Mouse (Mus musculus) forebrain, embryonic 10.5 days (tissue): ENCODE results near the gene Lrrn2. TPM values are rescaled to one million over a fixed set of nuclear protein-coding genes. Genes with fewer than 3 reads are reported as not detected.

Source experiments
- DNase-seq: peaks from one replicate; pipeline ENCODE4 v3.0.0-alpha.2; 2017; ENCODE audit warnings: low spot score; ENCODE audit errors: extremely low spot score
- H3K27ac ChIP-seq: fragments of 300-500 bp; sonication (generic); 2 replicates; pipeline ENCODE4 v1.5.1; 2016; ENCODE audit warnings: mild to moderate bottlenecking
- H3K27me3 ChIP-seq: fragments of 300-500 bp; sonication (generic); 2 replicates; pipeline ENCODE4 v1.6.1; 2016; ENCODE audit warnings: mild to moderate bottlenecking; ENCODE audit not compliant: poor library complexity, severe bottlenecking
- H3K36me3 ChIP-seq: fragments of 300-500 bp; sonication (generic); replicated peaks from 2 replicates; pipeline ENCODE4 v1.6.1; 2016; ENCODE audit warnings: mild to moderate bottlenecking, moderate library complexity
- H3K4me1 ChIP-seq: fragments of 300-500 bp; sonication (generic); 2 replicates; pipeline ENCODE4 v1.6.1; 2016
- H3K4me3 ChIP-seq: fragments of 300-500 bp; sonication (generic); 2 replicates; pipeline ENCODE4 v1.5.1; 2016; ENCODE audit warnings: mild to moderate bottlenecking, moderate library complexity
- H3K9me3 ChIP-seq: fragments of 300-500 bp; sonication (generic); 2 replicates; pipeline ENCODE4 v1.6.1; 2016; ENCODE audit warnings: mild to moderate bottlenecking, moderate library complexity
- WGBS: fragments of 180-500 bp; shearing (Covaris S2); methylation state at CpG from one replicate; pipeline ENCODE4 v1.1.7; 2016; 5-methylcytosine and 5-hydroxymethylcytosine counted together
- polyA plus RNA-seq: library from polyadenylated mRNA; unstranded; fragments of >200 nt; fragmentation: Nextera tagmentation; extraction: Ambion mirVana; gene quantifications from 2 replicates; pipeline ENCODE4 v1.2.1, GENCODE M21; 2016

Gene Lrrn2
- polyA plus RNA-seq, 1 experiment from 2014 or later = 6.0 TPM

DNA sequence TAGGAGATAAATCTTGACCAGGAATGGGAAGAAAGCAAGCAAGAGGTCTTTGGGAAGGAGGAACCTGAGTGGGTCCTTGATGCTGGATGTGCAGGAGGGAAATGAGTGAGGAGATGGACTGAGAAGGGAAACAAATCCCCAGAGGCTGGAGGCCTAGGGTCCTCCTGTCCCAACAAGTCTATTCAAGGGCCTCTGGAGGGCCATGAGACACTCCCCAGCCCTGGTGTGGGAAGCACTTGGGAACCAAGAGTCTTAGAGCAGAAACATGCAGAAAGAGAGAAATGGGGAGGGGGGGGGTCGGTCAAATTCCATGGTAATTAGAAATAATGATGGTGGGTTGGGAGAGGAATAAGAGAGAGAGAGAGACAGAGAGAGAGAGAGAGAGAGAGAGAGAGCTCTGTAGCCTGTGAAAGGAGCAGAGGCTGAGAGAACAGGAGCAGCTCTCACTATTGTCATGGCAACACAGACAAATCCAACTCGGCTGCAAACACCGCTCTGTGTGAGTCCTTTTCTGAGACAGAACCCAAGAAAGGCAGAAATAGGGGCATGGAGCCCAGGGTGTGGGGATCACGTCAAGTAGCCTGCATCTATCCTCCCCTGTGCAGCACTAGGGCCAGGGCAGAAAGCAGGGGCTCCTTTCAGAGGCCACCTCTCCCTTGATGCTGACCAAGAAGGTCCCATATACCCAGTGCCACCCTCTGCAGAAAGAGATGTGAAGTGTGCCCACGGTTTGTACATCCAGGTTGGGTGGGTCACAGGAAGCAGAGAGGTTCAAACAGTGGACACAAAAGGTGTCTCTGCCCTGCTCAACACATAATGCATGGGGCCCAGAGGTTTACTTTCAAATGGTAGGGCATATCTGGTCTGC, 21.3 kb upstream of the Lrrn2 start:
- H3K27ac ChIP-seq = peak overlapping the region; percentile 44
- peaks cover 5% of the 10 kb centered on the region for H3K27me3 ChIP-seq
- H3K36me3 ChIP-seq = no peaks in the 10 kb centered on the region
- DNase-seq = peak; percentile 30
- no peaks in the 10 kb centered on the region for H3K9me3 ChIP-seq
- peaks cover 17% of the 10 kb centered on the region for H3K4me1 ChIP-seq
- 35% methylated on average over 5 of the region's 5 CpGs for WGBS
- H3K4me3 ChIP-seq = no peak overlapping the region

DNA sequence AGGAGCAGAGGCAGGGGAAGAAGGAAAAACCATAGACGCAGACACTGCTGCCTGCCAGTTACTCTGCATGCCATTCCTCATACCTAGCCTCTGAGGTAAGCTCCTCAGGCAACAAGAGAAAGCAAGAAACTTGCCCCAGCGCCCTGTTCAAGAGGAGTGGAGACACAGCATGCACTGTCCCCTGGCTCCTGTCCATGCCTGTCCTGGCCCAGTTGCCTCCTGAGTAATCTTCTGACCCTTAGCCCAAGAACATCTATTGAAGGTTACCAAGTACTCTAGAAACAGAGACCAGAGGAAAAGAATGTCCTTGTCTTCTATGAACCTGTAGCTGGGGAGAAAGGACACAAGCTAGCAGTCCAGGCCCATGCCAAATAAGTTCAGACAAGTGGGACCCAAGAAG, 15.9 kb upstream of the Lrrn2 start:
- Histone ChIP-seq H3K27ac (no peak overlapping the region), H3K27me3 (no peaks in the 10 kb centered on the region; the same call in 1 of the 2 replicates), H3K36me3 (no peaks in the 10 kb centered on the region), H3K9me3 (no peaks in the 10 kb centered on the region), H3K4me1 (peaks cover 4% of the 10 kb centered on the region), H3K4me3 (no peak overlapping the region)
- no peak for DNase-seq
- 84% methylated on average over 2 of the region's 2 CpGs for WGBS

DNA sequence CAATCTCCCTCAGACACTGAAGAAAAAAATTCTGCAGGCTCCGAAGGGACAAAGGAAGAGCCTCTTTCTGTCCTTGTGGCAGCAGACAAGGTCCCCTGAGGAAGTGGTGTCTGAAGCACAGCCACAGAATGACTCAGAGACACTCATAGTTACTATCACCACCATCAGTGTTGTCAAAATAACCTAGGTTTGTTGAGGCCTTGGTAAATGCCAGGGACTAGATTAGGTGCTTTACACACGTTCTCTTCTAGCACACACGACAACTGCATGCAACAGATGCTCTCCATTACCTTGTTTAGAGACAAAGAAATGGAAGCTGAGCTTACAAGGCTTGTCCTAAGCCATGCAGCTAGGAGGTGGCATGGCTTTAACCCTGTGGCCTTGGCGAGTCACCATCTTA, 14.5 kb upstream of the Lrrn2 start:
- WGBS = 89% methylated on average over 4 of the region's 4 CpGs
- no peaks in the 10 kb centered on the region for H3K4me1 ChIP-seq
- H3K36me3 ChIP-seq = no peaks in the 10 kb centered on the region
- DNase-seq = no peak
- H3K27ac ChIP-seq = no peak overlapping the region
- no peaks in the 10 kb centered on the region; the same call in 1 of the 2 replicates for H3K27me3 ChIP-seq
- H3K9me3 ChIP-seq = no peaks in the 10 kb centered on the region
- no peak overlapping the region for H3K4me3 ChIP-seq

DNA sequence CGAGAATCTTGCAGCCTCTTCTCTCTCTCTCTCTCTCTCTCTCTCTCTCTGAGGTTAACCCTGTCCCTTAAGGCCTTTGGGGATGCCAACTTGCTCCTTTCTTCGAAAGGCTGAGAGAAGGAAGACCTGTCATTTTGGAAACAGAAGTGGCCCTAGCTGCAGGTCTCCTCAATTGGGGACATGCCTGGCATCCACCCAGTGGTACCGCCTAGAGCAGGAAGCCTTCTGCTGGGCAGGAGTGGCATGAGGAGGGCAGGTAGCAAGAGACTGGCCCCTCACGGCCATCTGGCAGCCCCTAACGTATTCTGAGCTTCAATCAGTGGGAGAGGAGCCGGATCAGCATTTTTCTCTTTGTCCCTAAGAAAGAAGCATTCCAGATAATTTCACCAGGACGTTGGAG, 9.7 kb upstream of the Lrrn2 start:
- DNase-seq = no peak
- H3K27me3 ChIP-seq = peaks cover 5% of the 10 kb centered on the region; the same call in 1 of the 2 replicates
- no peaks in the 10 kb centered on the region for H3K36me3 ChIP-seq
- H3K4me1 ChIP-seq = no peaks in the 10 kb centered on the region
- H3K27ac ChIP-seq = no peak overlapping the region
- no peak overlapping the region for H3K4me3 ChIP-seq
- no peaks in the 10 kb centered on the region for H3K9me3 ChIP-seq
- WGBS = 68% methylated on average over 7 of the region's 7 CpGs

DNA sequence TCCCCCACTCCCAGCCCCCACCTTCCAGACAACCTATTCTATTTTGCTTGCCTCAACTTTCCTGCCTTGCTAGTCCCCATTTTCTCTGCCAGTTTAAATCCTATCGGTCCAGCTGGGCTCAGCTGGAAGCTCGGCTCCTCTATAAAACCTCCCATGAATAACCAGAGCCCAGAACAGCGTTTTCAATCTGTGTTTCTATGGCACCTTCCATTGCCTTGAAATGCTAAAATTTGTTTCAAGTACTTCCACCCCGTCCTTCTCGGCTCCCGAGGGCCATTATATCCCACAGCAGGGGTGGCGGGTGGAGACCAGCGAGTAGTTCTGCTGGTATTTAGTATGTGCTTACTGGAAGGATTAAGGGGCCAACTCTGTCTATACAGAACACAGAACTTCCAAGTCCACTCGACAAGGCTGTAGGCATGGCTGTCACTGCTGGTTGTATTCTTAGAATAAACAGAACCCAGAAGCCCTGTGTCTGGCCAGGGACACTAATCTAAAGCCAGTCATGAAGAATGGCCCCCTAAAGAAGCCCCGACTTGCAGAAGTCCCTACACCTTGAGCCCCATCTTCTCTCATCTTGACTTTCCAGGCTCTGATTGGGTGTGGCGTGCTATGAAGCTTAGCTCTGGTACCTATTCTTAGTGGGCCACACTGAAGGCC, 992 bp upstream of the Lrrn2 start:
- peaks cover 81% of the 10 kb centered on the region for H3K27me3 ChIP-seq
- no peak overlapping the region for H3K27ac ChIP-seq

DNA sequence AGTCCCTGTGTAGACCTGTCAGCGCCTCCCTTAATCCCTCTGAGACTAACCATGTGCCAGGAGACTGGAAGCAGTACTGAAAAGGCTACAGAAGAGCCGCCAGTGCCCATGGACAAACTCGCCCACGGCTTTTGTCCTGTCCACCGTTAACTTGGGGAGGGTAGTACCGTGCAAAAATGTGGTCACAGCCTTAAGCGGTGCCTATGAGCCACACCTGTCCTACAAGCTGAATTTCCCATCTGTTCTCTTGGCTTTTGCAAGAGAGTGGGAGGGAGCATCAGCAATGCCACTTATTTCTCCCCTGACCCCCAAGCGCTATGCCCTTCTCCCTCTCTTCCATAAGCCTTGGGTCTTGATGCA, 292 bp upstream of the Lrrn2 start:
- H3K9me3 ChIP-seq = no peaks in the 10 kb centered on the region
- 5% methylated on average over 8 of the region's 8 CpGs for WGBS
- peaks cover 88% of the 10 kb centered on the region for H3K27me3 ChIP-seq
- peak overlapping the region; percentile 88 for H3K27ac ChIP-seq
- H3K36me3 ChIP-seq = no peaks in the 10 kb centered on the region
- peak; percentile 18 for DNase-seq
- H3K4me3 ChIP-seq = peak overlapping the region; percentile 65
- peaks cover 41% of the 10 kb centered on the region for H3K4me1 ChIP-seq

More for the DNA sequence above, 992 bp upstream of the Lrrn2 start:
- DNase-seq = peak; percentile 33
- Histone ChIP-seq H3K9me3 (no peaks in the 10 kb centered on the region), H3K36me3 (no peaks in the 10 kb centered on the region), H3K4me1 (peaks cover 41% of the 10 kb centered on the region), H3K4me3 (peak overlapping the region; percentile 65; the same call in 1 of the 2 replicates)
- WGBS = 12% methylated on average over 11 of the region's 11 CpGs

DNA sequence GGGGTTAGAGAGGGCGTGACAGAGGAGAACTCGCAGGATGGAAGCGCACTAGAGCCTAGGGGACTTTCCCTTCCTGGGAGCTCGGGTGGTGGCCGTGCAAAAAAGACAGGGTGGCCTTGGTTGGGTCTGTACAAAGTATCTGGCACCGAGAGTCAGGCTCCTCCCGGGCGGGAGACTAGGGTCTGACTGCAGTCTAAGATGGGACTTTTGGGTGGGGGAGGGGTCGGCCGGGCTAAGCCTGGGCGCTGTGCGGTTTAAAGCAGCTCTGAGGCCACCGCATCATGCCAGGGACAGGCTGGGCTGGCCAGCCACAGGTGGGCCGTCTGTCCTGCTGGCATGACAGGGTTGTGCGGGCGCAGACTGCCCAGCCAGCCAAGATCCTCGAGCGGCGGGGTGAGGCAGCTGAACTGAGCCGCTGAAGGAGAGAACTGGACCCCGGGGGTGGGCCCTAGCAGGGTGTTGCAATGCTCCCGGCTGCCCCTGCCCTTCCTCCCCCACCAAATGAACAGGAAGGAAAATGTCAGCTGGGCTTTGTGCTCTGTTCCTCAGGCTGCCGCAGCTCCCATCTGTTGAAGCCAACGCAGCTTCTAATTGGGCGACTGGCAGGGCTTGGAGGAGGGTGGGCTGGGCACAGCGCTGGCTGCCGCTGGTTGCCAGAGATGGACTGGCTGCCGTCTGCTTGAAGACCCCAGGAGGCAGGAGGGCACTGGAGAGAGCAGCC, 1.1 kb downstream of the Lrrn2 start:
- no peaks in the 10 kb centered on the region for H3K9me3 ChIP-seq
- H3K4me3 ChIP-seq = peak overlapping the region; percentile 65
- peaks cover 47% of the 10 kb centered on the region for H3K4me1 ChIP-seq
- WGBS = under 1% methylated on average over 28 of the region's 28 CpGs
- DNase-seq = peak; percentile 46
- H3K27ac ChIP-seq = peak overlapping the region; percentile 88
- peaks cover 89% of the 10 kb centered on the region for H3K27me3 ChIP-seq
- H3K36me3 ChIP-seq = no peaks in the 10 kb centered on the region

DNA sequence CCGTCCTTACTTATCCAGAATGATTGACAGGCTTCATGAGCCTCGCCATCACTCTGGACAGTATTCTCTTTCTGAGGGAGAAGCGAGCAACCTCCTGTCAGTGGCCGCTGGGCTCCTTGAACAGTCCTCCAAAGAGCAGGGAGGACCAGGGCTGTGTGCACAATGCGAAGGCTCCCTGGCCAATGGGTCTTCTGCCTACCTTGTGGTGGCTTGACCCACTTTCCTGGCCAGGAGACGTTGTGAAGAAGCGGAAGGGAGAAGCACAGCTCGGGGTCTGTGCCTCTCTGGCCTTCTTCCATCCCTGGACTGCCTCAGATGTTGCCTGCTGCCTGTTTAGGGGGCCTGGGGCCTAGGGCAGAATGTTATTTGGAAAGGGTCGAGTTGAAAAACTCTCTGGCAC, 1.8 kb downstream of the Lrrn2 start:
- no peak for DNase-seq
- peaks cover 52% of the 10 kb centered on the region for H3K4me1 ChIP-seq
- 39% methylated on average over 9 of the region's 9 CpGs for WGBS

DNA sequence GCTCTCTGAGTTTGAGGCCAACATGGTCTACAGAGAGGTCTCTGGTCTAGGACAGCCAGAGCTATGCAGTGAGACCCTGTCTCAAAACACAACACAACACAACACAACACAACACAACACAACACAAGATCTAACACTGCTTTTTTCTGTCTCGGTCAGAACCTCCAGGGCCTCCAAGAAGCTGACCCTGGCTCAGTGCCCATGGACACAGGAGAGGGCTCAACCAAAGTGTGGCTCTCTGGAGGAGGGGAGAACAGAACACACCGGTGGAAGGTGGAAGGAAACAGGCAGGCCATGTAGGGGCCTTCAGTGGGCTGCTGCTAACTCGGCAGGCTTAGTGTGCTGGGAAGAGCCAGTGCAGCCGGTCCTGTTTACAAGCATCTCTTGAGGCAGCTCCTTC, 5.6 kb downstream of the Lrrn2 start:
- peak overlapping the region; percentile 48; the same call in 1 of the 2 replicates for H3K27ac ChIP-seq
- H3K9me3 ChIP-seq = no peaks in the 10 kb centered on the region
- WGBS = 51% methylated on average over 4 of the region's 4 CpGs
- H3K4me3 ChIP-seq = no peak overlapping the region
- H3K36me3 ChIP-seq = no peaks in the 10 kb centered on the region
- peaks cover 50% of the 10 kb centered on the region for H3K27me3 ChIP-seq
- no peak for DNase-seq
- H3K4me1 ChIP-seq = peaks cover 36% of the 10 kb centered on the region

More for the DNA sequence above, 1.8 kb downstream of the Lrrn2 start:
- Histone ChIP-seq H3K27ac (peak overlapping the region; percentile 88; the same call in 1 of the 2 replicates), H3K9me3 (no peaks in the 10 kb centered on the region), H3K36me3 (no peaks in the 10 kb centered on the region), H3K4me3 (peak overlapping the region; percentile 65), H3K27me3 (peaks cover 84% of the 10 kb centered on the region)

DNA sequence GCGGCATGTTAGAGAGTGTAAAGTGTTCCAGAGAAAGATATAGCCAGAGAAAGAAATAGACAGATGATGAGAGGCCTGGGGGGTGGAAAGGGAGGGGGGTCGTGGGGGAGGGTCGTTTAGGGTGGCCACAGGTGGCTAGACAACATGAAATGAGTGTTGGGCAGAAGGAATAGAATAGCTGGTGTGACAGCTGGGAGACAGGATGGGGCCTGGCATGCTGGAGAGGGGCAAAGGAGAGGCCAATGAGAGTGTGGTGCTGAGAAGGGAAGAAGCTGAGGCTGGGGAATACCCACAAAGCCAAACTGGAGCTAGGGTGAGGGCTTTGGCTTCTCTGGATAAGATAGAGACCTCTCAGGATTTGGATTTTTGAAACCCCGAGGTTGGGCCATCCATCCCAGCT, 6.6 kb downstream of the Lrrn2 start:
- no peaks in the 10 kb centered on the region for H3K36me3 ChIP-seq
- H3K4me3 ChIP-seq = no peak overlapping the region
- no peak overlapping the region for H3K27ac ChIP-seq
- no peaks in the 10 kb centered on the region for H3K9me3 ChIP-seq
- peaks cover 41% of the 10 kb centered on the region for H3K27me3 ChIP-seq
- no peak for DNase-seq
- WGBS = 79% methylated on average over 4 of the region's 4 CpGs
- H3K4me1 ChIP-seq = peaks cover 30% of the 10 kb centered on the region

DNA sequence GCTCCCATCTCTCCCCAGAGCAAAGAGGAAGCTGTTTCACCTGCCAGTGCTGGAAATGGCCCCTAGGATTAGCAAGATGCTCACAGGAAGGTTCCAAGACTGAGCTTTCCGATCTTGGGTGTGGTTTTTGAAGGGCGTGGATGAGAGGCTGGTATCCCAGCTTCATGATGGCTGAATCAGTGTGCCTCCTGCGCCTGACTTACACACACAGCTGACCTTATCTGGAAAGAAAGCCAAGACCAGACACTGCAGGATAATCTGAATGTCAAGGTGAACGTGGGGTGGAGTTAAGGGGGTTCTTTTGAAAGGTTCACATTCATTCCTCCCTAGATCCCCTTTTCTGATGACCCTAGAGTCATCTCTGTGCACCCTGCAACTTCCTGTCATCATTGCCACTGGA, 8.7 kb downstream of the Lrrn2 start:
- no peak for DNase-seq
- 81% methylated on average over 4 of the region's 4 CpGs for WGBS

DNA sequence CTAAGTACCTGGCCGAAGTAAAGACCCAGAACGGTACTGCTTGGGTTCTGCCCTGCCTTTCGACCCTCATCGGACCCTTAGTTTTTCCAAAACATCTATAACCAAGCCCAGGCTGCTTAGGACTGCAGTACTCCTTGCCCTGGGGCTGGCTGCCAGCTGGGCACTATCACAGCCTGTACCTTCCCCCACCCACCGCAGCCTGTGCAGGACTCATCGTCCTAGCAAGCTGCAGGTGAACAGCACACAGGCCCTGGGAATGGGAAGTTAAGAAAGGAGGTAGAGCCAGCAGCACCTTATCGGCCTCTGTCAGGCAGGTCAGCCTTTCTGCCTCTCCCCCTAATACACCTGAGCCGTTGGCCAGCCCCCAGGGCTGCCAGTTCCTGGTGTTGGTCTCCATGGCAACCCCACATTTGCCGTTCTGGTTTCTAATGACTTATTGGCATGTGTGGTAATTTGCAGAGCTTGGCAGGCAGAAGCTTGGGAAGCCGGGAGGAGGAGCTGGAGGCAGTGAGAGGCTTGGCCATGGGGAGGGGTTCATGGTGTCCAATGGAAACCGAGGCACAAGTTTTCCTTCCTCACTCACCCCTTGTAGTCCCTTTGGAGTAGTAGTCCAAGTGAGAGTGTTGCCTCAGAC, 10.2 kb downstream of the Lrrn2 start:
- no peak overlapping the region for H3K4me3 ChIP-seq
- 78% methylated on average over 11 of the region's 11 CpGs for WGBS
- peaks cover 28% of the 10 kb centered on the region for H3K4me1 ChIP-seq
- no peaks in the 10 kb centered on the region for H3K9me3 ChIP-seq
- DNase-seq = no peak
- H3K27me3 ChIP-seq = peaks cover 5% of the 10 kb centered on the region; the same call in 1 of the 2 replicates
- H3K36me3 ChIP-seq = no peaks in the 10 kb centered on the region
- H3K27ac ChIP-seq = no peak overlapping the region

More for the DNA sequence above, 8.7 kb downstream of the Lrrn2 start:
- Histone ChIP-seq H3K27me3 (peaks cover 19% of the 10 kb centered on the region), H3K4me1 (peaks cover 27% of the 10 kb centered on the region), H3K27ac (no peak overlapping the region), H3K9me3 (no peaks in the 10 kb centered on the region), H3K36me3 (no peaks in the 10 kb centered on the region), H3K4me3 (no peak overlapping the region)
